Mouse (Mus musculus) hindbrain, embryonic 15.5 days (tissue): ENCODE data around the gene Zfp683. TPM values are rescaled to one million over a fixed set of nuclear protein-coding genes. Genes with fewer than 3 reads are reported as not detected.

Experiments
- ATAC-seq: fragments of 200-750 bp; cut with Nextera tagmentation; 2 replicates; pipeline ENCODE4 v1.8.0; 2017; ENCODE audit warnings: low read depth, moderate number of reproducible peaks, moderate TSS enrichment; ENCODE audit not compliant: low FRiP score
- H3K27ac ChIP-seq: fragments of 300-500 bp; sonication (generic); replicated peaks from 2 replicates; pipeline ENCODE4 v1.5.1; 2015; ENCODE audit warnings: mild to moderate bottlenecking, inconsistent platforms
- H3K27me3 ChIP-seq: fragments of 300-500 bp; sonication (generic); 2 replicates; pipeline ENCODE4 v1.6.1; 2015; ENCODE audit warnings: control low read depth, inconsistent platforms
- H3K36me3 ChIP-seq: fragments of 300-500 bp; sonication (generic); 2 replicates; pipeline ENCODE4 v1.6.1; 2015; ENCODE audit warnings: control low read depth, inconsistent platforms
- H3K4me1 ChIP-seq: fragments of 300-500 bp; sonication (generic); replicated peaks from 2 replicates; pipeline ENCODE4 v1.6.1; 2015; ENCODE audit warnings: control low read depth, inconsistent platforms
- H3K4me2 ChIP-seq: fragments of 300-500 bp; sonication (generic); 2 replicates; pipeline ENCODE4 v1.6.1; 2015; ENCODE audit warnings: moderate library complexity, mild to moderate bottlenecking, inconsistent platforms
- H3K4me3 ChIP-seq: fragments of 300-500 bp; sonication (generic); 2 replicates; pipeline ENCODE4 v1.5.1; 2015; ENCODE audit warnings: mild to moderate bottlenecking, inconsistent platforms
- H3K9ac ChIP-seq: fragments of 300-500 bp; sonication (generic); 2 replicates; pipeline ENCODE4 v1.6.1; 2015; ENCODE audit warnings: inconsistent platforms
- H3K9me3 ChIP-seq: fragments of 300-500 bp; sonication (generic); 2 replicates; pipeline ENCODE4 v1.6.1; 2016; ENCODE audit warnings: control low read depth, inconsistent platforms
- WGBS: fragments of 180-500 bp; shearing (Covaris S2); methylation state at CpG from one replicate; pipeline ENCODE4 v1.1.7; 2015; 5-methylcytosine and 5-hydroxymethylcytosine counted together
- polyA plus RNA-seq: library from polyadenylated mRNA; unstranded; fragments of >200 nt; fragmentation: Nextera tagmentation; extraction: Ambion mirVana; gene quantifications from 2 replicates; pipeline ENCODE4 v1.2.1, GENCODE M21; 2015

Zfp683 gene
- polyA plus RNA-seq, 1 experiment from 2014 or later: not detected

DNA sequence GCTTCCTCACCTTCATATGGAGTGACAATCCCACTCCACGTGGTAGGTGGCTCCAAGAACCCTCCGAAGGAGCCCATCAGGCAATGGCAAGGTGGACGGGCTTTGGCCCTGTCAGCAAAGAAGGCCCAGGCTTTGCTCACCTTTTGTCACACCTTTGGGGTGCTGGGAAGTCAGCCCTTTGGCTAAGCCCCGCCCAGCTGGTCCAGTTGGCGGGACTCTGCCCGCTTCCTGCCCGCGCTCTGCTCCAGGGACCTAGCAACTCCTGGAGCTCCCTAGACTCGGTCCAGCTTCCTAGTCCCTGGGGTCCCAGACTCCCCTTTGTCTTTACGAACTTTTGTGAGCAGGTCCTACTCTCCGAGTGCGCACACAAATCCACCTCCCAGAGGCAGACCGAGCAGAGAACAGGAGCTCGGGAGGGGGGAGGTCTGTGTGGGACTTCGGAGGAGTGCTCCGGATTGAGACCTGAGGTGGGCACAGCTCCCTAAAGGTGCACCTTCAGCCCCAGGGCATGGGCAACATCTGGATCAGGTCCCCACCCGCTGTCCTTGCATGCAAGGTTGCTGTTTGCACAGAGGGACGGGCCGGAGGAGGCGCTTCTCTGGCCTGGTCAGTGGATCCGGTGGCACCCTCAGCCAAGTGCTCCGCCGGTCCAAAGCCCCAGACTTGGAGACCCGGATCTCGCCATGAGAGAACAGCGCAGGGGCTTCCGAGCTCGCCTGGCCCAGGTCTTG is 6.7 kb downstream of the Zfp683 start, which contains the start of gene Crybg2:
TSS of gene Crybg2 (plus strand) at position 681 of the 731 bp plus-strand sequence.
- WGBS: 57% methylated on average over 28 of the region's 28 CpGs
- H3K4me2 ChIP-seq: no peak within 1 kb of the TSS
- no peak for ATAC-seq

DNA sequence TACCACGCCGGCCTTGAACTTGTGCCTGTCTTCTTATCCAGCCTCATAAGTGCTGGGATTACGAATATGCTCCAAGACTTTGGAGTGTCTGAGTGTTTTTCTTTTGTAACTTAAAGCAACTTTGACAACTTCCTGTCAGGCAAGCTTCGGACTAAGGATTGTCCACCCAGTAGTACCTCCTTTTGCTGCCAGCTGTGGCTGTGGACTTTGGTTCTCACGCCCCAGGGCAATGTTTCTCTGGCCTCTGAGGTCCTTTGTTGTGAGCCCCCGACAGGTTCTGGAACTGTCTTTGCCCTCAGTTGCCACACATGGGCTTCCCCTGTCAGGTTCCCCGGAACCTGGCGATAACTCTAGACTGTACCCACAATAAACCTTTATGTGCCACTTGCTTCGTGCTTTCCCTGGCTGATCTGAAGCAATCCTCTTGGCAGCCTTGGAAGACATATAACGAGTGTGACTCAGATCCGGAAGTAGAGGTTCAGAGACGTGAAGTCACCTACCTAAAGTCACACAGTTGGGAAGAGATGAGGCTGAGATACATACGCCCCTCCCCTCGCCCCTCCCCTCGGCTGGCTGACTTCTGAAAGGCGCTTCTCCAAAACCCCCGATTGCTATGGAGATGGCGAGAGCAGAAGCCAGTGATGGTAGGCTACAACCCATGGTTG is 7.7 kb downstream of the Zfp683 start:
- H3K27ac ChIP-seq: no peak overlapping the region
- H3K9ac ChIP-seq: no peak overlapping the region
- WGBS: 59% methylated on average over 18 of the region's 18 CpGs
- no peak overlapping the region for H3K4me3 ChIP-seq
- peaks cover 10% of the 10 kb centered on the region for H3K27me3 ChIP-seq
- no peaks in the 10 kb centered on the region for H3K36me3 ChIP-seq
- no peak for ATAC-seq
- no peaks in the 10 kb centered on the region for H3K4me1 ChIP-seq
- H3K4me2 ChIP-seq: no peak overlapping the region
- H3K9me3 ChIP-seq: no peaks in the 10 kb centered on the region

More for the DNA sequence above, 6.7 kb downstream of the Zfp683 start, which contains the start of gene Crybg2:
- H3K9me3 ChIP-seq: no peaks in the 10 kb centered on the region
- H3K4me1 ChIP-seq: no peaks in the 10 kb centered on the region
- no peaks in the 10 kb centered on the region for H3K36me3 ChIP-seq
- H3K27ac ChIP-seq: no peak within 1 kb of the TSS
- no peak within 1 kb of the TSS for H3K9ac ChIP-seq
- peaks cover 4% of the 10 kb centered on the region; the same call in 1 of the 2 replicates for H3K27me3 ChIP-seq
- H3K4me3 ChIP-seq: no peak within 1 kb of the TSS

DNA sequence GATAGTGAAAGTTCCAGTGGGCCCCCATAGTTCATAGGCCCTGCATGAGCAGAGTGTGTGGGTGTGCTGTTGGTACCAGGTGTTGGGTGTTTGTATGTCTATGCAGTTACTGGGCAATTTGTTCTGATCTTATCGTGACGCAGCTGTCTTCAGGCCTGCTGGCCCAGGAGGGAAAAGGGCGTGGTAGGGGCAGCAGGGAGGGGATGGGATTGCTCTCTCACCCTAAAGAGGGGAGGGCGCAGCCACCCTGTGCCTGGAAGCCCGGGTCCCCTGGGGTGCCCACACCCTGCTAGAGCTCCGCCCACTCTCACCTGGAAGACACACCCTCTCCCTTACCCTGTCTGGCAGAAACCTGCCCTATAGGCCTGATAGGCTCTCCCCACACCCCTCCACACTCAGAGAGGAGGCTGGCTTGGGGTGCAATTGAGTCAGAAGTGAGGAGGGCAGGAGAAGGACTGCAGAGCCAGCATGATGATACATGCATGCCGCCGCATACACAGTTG is 8.4 kb downstream of the Zfp683 start:
- H3K4me2 ChIP-seq: no peak overlapping the region
- no peak overlapping the region for H3K27ac ChIP-seq
- no peaks in the 10 kb centered on the region for H3K36me3 ChIP-seq
- H3K27me3 ChIP-seq: peaks cover 13% of the 10 kb centered on the region
- H3K4me1 ChIP-seq: no peaks in the 10 kb centered on the region
- WGBS: 63% methylated on average over 8 of the region's 8 CpGs
- H3K9me3 ChIP-seq: no peaks in the 10 kb centered on the region
- no peak overlapping the region for H3K4me3 ChIP-seq
- H3K9ac ChIP-seq: no peak overlapping the region
- ATAC-seq: no peak

DNA sequence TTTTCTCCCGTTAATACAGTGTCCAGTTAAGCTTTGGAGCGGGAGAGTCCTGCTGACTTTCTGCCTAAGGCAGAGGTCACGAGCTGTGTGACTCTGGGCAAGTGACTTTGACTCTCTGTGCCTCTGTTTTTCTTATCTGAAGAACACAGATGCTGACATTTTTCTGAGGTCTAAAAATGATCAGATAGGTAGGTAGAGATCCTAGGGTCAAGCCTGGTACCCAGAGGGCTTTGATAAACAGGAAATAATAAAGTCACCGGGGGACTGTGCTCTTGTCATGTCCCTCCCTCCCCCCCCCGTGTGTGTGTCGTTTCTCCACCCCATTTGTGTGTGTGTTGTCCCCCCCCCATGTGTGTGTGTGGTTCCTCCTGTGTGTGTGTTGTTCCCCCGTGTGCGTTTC is 8.9 kb downstream of the Zfp683 start:
- no peaks in the 10 kb centered on the region for H3K36me3 ChIP-seq
- H3K4me3 ChIP-seq: no peak overlapping the region
- no peak overlapping the region for H3K9ac ChIP-seq
- H3K27ac ChIP-seq: no peak overlapping the region
- 78% methylated on average over 8 of the region's 8 CpGs for WGBS
- H3K4me2 ChIP-seq: no peak overlapping the region
- H3K9me3 ChIP-seq: no peaks in the 10 kb centered on the region
- H3K27me3 ChIP-seq: peaks cover 13% of the 10 kb centered on the region
- H3K4me1 ChIP-seq: no peaks in the 10 kb centered on the region
- ATAC-seq: no peak

DNA sequence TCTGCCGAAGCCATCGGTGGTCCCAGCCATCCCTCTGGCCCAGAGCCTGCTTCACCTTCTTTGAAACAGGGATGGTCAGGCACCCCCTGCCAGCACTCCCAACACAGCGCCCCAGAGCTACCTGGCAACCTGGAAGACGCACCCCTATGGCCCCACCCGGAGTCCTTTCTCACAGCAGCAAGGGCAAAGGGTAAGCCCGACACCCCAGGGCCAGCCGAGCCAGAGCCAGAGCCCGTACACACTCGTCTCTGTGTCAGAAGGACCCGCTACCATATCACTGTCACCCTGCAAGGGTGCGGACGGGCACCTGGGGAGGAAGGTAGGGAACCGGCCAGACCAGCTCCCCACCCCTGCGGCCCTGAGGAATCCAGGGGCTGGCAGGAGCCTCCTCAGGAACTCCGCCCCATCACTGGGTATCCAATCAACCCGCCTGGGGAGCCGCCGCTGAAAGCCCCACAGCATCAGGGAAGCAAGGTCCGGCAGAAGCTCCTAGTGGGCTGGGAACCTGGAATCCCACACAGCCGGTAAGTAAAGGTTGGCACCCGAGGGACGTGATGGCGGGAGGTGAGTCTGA is 11.9 kb downstream of the Zfp683 start:
- no peak for ATAC-seq
- no peak overlapping the region for H3K4me2 ChIP-seq
- no peak overlapping the region for H3K4me3 ChIP-seq
- H3K9me3 ChIP-seq: no peaks in the 10 kb centered on the region
- H3K36me3 ChIP-seq: no peaks in the 10 kb centered on the region
- H3K4me1 ChIP-seq: no peaks in the 10 kb centered on the region
- no peak overlapping the region for H3K27ac ChIP-seq
- H3K27me3 ChIP-seq: peaks cover 13% of the 10 kb centered on the region
- no peak overlapping the region for H3K9ac ChIP-seq
- WGBS: 26% methylated on average over 23 of the region's 23 CpGs

DNA sequence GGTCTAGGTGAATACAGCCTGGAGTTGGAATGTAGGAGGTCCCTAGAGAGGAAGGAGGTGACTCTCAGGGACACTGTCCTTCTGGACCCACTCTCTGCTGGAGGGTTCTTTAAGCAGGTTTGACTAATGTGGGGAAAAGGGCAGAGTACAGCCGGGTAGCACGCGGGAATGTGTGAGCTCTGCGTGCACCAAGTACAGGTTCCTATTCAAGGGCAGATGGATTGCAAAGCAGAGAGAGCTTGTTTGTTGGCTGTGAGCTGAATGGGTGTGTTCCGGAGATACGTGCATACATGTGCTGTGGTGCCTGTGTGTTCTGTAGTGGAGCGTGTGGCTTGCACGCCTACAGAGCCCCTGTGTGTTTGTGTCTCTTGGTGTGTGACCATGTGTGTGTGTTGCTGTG is 13.7 kb downstream of the Zfp683 start:
- Histone ChIP-seq H3K27ac (no peak overlapping the region), H3K9ac (no peak overlapping the region), H3K36me3 (no peaks in the 10 kb centered on the region), H3K4me1 (no peaks in the 10 kb centered on the region), H3K4me3 (no peak overlapping the region), H3K27me3 (peaks cover 13% of the 10 kb centered on the region), H3K4me2 (no peak overlapping the region), H3K9me3 (no peaks in the 10 kb centered on the region)
- WGBS: 93% methylated on average over 8 of the region's 8 CpGs
- ATAC-seq: no peak

DNA sequence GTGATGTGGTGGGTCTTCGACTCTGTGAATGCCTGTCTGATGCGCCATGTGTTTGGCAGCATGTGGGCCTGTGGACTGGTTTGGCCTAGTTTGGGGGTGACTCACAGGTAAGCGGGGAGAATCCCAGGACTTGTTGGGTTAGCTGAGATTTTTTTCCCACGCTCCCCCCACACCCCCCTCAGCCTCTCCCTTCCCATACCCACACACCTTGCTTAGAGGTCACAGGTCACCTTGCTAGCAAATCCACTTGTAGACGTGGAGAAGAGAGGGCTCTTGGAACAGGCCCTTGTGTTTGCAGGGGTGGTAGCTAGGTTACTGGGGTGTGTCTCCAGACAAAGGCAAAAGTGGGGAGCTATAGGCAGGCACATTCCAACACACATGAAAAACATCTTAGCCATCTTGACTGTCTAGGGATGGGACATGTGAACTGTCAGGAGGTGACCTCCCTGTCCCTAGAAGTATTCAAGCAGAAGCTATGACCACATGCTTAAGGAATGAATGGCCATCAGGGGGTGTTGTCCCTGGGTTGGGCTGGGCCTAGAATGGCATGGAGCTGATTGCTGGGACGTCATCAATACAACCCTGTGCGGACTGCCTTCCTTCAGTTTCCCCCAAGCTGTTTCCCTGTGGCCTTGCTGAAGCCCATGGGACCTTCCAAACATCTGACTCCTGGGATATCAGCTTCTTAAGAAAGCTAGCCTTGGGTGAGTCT is 14.4 kb downstream of the Zfp683 start:
- no peaks in the 10 kb centered on the region for H3K4me1 ChIP-seq
- no peaks in the 10 kb centered on the region for H3K9me3 ChIP-seq
- H3K9ac ChIP-seq: no peak overlapping the region
- WGBS: 85% methylated on average over 7 of the region's 7 CpGs
- peaks cover 13% of the 10 kb centered on the region for H3K27me3 ChIP-seq
- no peaks in the 10 kb centered on the region for H3K36me3 ChIP-seq
- no peak overlapping the region for H3K27ac ChIP-seq
- no peak overlapping the region for H3K4me3 ChIP-seq
- H3K4me2 ChIP-seq: no peak overlapping the region
- no peak for ATAC-seq

DNA sequence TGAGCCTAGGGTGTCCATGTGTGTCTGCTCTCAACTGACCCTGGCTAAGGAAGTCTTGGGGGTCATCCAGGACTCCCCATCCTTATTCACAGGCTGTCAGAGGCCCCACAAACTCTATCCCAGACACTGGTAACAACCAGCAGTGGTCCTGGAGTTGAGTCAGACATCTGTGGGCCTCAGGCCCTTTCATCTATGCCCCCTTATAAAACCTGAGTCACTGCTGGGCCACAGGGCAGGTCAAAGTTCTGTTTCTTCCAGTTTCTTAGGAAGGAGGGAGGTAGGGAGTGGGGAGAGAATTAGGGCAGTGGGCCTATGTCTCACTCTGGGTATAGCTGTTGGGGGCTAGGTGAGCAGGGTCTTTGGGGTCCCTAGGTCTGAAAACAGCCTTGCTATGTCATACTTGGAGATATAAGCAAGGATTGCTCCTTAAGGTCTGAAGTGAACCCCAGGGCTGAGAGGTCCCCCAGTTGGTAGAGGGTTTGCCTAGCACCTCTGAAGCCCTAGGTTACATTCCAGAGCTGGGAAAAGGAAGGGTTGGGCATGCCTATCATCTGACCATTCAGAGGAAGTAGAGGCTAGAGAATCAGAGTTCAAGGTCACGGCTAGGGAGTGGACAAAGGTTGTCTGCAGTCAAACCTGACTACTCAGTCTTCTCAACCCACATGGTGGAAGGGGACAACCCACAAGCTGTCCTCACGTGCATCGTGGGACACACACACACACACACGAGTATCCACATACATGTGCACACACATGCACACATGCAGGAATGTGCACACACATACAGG is 15.3 kb downstream of the Zfp683 start:
- Histone ChIP-seq H3K27ac (no peak overlapping the region), H3K9me3 (no peaks in the 10 kb centered on the region), H3K4me2 (no peak overlapping the region), H3K4me1 (no peaks in the 10 kb centered on the region), H3K36me3 (no peaks in the 10 kb centered on the region), H3K27me3 (peaks cover 13% of the 10 kb centered on the region), H3K9ac (no peak overlapping the region), H3K4me3 (no peak overlapping the region)
- ATAC-seq: no peak
- WGBS: 90% methylated on average over 4 of the region's 4 CpGs

DNA sequence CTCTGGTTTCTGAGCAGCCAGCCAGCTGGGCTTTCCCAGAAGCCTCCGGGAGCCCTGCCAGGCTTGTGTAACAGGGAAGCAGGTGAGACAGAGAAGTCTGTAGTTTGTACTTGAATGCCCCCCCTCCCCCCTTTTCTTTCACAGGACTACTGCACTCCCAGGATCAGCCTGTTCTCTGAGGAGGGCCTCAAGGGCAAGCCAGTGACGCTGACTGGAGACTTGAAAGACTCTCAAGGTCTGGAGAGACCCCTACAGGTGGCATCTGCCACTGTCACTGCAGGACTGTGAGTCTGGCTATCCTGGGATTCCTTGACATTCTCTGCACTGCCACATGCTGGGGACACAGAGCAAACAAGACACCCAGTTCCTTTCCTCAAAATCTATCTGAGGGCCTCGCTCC is 25.1 kb downstream of the Zfp683 start:
- H3K4me2 ChIP-seq: no peak overlapping the region
- H3K9me3 ChIP-seq: no peaks in the 10 kb centered on the region
- H3K36me3 ChIP-seq: no peaks in the 10 kb centered on the region
- peaks cover 15% of the 10 kb centered on the region; the same call in 1 of the 2 replicates for H3K27me3 ChIP-seq
- no peak overlapping the region for H3K9ac ChIP-seq
- 20% methylated on average over 3 of the region's 3 CpGs for WGBS
- H3K4me3 ChIP-seq: no peak overlapping the region
- peaks cover 8% of the 10 kb centered on the region for H3K4me1 ChIP-seq
- ATAC-seq: peak; percentile 75
- no peak overlapping the region for H3K27ac ChIP-seq

DNA sequence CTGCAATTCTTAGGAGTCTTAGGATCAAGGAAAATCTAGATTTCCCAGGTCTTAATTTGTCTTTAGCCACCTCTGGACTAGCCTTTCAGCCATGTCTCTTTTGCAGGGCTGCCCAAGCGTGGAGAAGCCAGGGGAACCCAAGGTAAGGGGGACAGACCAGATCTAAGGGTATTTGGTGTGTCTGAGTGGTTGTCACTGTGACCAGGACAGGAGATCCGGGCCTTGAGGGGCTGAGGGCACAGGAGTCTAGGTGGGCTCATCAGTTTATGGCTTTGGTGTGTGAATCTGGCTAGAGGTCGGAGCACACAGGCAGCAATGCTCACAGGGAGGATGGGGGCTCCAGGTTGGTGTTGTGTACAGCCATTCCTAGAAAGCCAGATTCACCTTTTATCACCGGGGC is 27.0 kb downstream of the Zfp683 start:
- H3K27me3 ChIP-seq: peaks cover 15% of the 10 kb centered on the region; the same call in 1 of the 2 replicates

DNA sequence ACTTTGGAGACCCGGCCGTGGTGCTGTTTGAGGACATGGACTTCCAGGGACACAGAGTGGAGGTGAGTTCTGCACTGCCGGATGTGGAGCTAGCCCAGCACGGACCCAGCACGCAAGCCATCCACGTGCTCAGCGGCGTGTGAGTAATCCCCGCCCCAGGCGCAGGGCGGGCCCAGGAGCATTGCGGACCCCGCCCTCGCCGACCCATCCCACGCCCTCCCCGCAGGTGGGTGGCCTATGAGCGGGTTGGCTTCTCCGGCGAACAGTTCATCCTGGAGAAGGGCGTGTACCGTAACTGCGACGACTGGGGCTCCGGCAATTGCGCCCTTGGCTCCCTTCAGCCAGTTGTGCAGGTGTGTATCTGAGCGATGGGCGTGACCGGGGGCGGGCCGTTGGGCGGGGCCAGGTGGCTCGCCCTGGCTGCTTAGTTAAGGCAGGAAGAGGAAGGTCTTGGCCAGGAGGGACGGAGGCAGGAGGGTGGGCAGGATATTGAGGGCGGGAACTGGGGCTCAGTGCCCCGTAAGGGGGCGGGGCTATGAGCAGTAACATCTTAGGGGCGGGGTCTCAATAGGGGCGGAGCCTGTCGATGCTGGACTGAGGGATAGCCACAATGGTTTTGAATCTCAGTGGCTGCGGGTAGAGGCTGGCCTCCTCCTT is 28.2 kb downstream of the Zfp683 start:
- under 1% methylated on average over 41 of the region's 41 CpGs for WGBS

More for the DNA sequence above, 27.0 kb downstream of the Zfp683 start:
- no peaks in the 10 kb centered on the region for H3K9me3 ChIP-seq
- ATAC-seq: no peak
- H3K4me1 ChIP-seq: peaks cover 8% of the 10 kb centered on the region
- no peak overlapping the region for H3K9ac ChIP-seq
- 92% methylated on average over 4 of the region's 4 CpGs for WGBS
- H3K4me2 ChIP-seq: no peak overlapping the region
- H3K36me3 ChIP-seq: no peaks in the 10 kb centered on the region
- no peak overlapping the region for H3K27ac ChIP-seq
- no peak overlapping the region for H3K4me3 ChIP-seq

More for the DNA sequence above, 28.2 kb downstream of the Zfp683 start:
- H3K27ac ChIP-seq: no peak overlapping the region
- no peaks in the 10 kb centered on the region for H3K36me3 ChIP-seq
- peak; percentile 85 for ATAC-seq
- H3K27me3 ChIP-seq: peaks cover 15% of the 10 kb centered on the region; the same call in 1 of the 2 replicates
- H3K4me1 ChIP-seq: peaks cover 8% of the 10 kb centered on the region
- peak overlapping the region; percentile 49 for H3K4me3 ChIP-seq
- H3K9me3 ChIP-seq: no peaks in the 10 kb centered on the region
- H3K4me2 ChIP-seq: peak overlapping the region; percentile 78
- peak overlapping the region; percentile 37 for H3K9ac ChIP-seq
